Mouse (Mus musculus) cortical plate, adult 2 months (tissue): ENCODE data around the gene Zfhx2.

Source experiments
- CTCF ChIP-seq: fragments of 200-500 bp; IDR thresholded peaks from 2 replicates; pipeline ENCODE4 v1.5.1; 2011; ENCODE audit warnings: mild to moderate bottlenecking, control low read depth, low read length; ENCODE audit not compliant: insufficient read depth; ENCODE audit errors: extremely low read depth
- POLR2A ChIP-seq: fragments of 200-500 bp; IDR thresholded peaks from 2 replicates; pipeline ENCODE4 v1.6.1; 2011; ENCODE audit warnings: mild to moderate bottlenecking, low read length, control low read depth; ENCODE audit not compliant: insufficient read depth; ENCODE audit errors: extremely low read depth

DNA sequence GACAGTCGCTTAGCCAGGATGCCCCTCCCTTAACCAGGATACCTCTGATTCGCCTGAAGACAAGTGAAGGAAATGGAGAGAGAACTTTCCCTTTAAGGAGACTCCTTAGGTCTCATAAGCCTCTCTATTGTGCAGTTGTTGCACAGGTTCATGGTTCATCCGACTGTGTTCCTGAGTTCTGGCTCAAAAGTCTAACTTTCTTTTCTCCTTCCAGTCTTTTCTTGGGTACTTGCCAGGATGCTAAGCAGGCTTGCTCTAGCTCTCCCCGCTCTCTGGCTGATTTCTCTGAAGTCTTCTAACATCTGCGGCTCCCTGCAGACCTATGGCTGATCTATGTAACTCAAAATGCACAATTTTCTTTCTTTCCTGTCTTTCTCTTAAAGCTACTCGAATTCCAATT lies 8.6 kb downstream of the Zfhx2 start:
- TF ChIP-seq CTCF (no peak), POLR2A (no peak)
